Mouse (Mus musculus) layer of hippocampus, adult 2 months (tissue): ENCODE results near the gene Pitpnm3. TPM values are rescaled to one million over a fixed set of nuclear protein-coding genes. Genes with fewer than 3 reads are reported as not detected.

ENCODE experiments used
- DNase-seq, 2 experiments: peaks; one replicate each; pipeline ENCODE4 v3.0.0; 2022; ENCODE audit warnings: low spot score in 2 of 2
- H3K27ac ChIP-seq: fragments of 200-600 bp; 2 replicates; pipeline ENCODE4 v1.8.1; 2022
- H3K4me3 ChIP-seq: fragments of 200-600 bp; 2 replicates; pipeline ENCODE4 v1.8.1; 2022; ENCODE audit warnings: mild to moderate bottlenecking
- CTCF ChIP-seq: fragments of 200-600 bp; conservative IDR thresholded peaks from 2 replicates; pipeline ENCODE4 v1.8.1; 2022; ENCODE audit warnings: antibody characterized with exemption, mild to moderate bottlenecking, moderate library complexity
- total RNA-seq, 2 experiments: library from RNA; stranded (reverse); gene quantifications; 2 replicates each; pipeline ENCODE4 v1.2.3; 2021

The Pitpnm3 gene
- total RNA-seq, 2 experiments from 2014 or later = 29.3 to 30.0 TPM

DNA sequence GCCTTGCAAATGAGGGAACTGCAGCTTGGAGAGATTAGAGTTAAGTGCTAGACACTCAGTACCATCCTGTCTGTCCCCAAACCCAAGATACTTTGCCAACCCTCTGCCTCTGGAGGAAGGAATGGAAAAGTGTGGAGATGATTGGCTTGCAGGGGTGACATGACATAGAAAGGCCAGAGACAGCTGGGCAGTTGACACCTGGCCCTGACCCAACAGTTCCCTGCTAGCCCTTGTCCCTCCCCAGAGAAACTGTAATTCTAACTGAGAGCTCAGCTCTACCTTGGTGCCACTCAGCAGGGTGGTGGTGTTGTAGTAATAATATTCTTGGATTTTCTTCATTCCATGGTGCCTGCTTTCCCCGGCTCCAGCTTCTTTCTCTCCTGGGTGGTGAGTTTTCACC, 123.6 kb downstream of the Pitpnm3 start:
- DNase-seq = no peak
- TF ChIP-seq CTCF = no peak
- Histone ChIP-seq H3K4me3 (no peak overlapping the region), H3K27ac (peak overlapping the region; percentile 67; the same call in 1 of the 2 replicates)

DNA sequence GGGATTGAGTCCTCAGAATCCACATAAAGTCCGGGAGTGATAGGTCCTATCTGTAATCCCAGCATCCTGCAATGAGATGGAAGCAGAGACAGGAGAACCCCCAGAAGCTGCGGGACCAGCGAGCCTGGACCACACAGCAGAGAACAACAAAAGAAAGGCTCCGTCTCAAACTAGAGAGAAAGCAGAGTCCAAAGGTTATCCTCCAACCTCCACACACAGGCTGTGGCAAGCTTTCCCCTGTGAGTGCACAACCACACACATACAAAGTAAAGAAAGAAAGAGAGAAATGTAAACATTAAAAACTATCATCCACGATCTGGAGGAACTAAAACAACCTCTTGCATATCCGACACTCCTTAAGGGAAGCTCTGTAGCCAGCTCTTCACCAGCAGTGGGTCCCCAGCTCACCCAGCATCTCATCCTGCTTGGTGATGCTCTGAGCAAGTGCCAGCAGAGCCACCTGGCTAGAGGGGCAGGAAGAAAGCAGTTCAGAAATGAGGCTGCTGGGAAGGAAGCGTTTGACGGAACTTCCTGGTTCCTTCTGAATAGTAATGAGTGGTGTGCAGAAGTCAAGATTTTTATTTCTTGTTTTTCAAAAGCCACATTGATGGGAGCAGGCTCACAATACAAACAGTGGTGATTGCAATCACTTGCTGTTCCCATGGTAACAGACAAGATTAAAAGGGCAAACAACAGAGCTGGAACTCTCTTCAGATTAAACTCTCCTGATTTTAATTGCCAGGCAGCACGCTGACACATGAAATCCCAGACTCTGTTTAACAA, 124.4 kb downstream of the Pitpnm3 start:
- H3K27ac ChIP-seq = peak overlapping the region; percentile 67
- DNase-seq = no peak
- H3K4me3 ChIP-seq = no peak overlapping the region
- TF ChIP-seq CTCF = no peak

DNA sequence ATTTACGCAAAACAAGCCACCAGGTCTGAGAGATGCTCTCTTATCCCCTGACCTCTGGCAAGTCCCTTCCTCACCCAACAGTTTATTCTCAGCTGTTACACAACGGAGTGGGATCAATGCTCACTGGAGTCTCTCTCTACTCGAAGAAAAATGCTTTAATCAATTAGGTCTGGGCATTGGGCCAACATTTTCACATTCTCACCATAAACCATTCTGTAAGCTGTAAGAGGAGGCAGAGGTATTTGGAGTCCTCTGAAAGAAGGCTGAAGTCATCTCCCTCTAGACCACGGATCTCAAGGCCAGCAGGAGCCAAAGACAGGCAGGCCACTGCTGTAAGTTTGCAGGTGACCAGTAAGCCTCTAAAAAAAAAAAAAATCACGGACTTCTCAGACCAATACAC, 125.2 kb downstream of the Pitpnm3 start:
- DNase-seq = peak in 1 of 2 experiments; percentile 21
- H3K4me3 ChIP-seq = no peak overlapping the region
- no peak for TF ChIP-seq CTCF
- peak overlapping the region; percentile 67 for H3K27ac ChIP-seq

DNA sequence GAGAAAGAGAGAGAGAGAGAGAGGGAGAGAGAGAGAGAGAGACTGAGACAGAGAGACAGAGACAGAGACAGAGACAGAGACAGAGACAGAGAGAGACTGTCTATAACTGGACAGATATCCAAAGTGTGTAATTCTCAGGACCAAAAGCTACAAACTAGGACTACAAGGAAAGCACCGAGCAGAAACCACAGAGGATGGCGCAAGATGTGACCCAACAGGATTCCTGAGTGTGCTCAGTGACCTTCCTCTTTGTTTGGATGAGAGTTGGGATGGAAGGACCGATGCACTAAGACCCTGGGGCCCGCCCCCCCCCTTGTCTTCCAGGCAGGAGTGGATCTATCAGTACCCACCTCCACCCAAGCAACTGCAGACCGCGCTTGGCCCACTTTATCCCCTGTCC, 130.0 kb downstream of the Pitpnm3 start:
- no peak for DNase-seq
- no peak for TF ChIP-seq CTCF
- Histone ChIP-seq H3K27ac (no peak overlapping the region), H3K4me3 (no peak overlapping the region)

DNA sequence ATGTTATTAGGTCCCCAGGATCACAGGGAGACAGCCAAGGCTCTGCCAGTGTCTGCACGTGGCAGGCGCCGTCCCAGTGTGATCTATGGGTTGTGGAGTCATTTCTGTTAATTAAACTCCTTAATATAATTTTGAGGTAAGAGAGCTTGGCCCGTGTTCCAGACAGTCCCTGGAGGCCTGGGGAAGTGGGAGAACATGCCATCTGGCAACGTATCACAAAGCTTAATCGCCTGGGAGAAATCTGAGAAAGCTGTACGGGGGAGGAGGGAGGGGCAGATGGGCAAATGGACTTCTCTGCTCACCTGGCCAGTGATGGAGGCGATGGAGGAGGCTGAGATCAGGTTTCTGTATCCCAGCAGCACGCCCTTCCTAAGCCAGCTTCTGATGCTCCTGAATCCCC, 132.4 kb downstream of the Pitpnm3 start:
- no peak for TF ChIP-seq CTCF
- DNase-seq = no peak
- Histone ChIP-seq H3K27ac (no peak overlapping the region), H3K4me3 (no peak overlapping the region)

DNA sequence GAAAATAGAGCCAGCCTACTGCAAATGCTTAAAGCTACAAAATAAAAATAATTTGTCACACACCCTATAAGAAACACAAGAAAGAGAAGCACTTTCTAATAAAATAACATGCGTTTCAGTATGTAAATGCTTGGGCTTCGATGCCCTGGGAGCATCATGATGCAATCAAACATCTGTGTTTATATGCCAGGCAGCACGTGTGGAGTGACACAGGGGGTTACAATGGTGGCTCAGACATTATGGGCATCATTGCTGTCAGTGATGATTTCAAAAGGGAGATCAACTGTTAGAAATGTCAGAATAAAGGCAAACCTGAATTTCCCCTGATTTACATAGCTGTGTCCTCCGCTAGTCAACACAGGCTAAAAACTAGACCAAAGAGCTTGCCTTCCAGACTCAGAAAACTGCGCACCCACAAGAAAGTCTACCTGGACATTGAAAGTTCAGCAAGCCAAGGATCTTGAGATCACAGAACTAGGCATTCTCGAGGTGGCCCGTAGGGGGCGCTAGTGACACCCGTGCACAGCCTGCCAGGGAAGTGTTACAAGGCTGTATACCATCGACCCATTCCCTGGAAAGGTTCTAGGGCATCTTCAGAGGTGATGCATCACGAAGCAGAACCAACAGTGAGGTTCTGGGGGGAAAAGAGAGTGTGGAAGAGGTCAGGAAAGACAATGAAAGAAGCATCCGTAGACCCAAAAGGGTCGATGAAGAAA, 133.3 kb downstream of the Pitpnm3 start:
- H3K27ac ChIP-seq = no peak overlapping the region
- H3K4me3 ChIP-seq = no peak overlapping the region
- TF ChIP-seq CTCF = peak; percentile 86
- peak in 1 of 2 experiments; percentile 44 for DNase-seq

DNA sequence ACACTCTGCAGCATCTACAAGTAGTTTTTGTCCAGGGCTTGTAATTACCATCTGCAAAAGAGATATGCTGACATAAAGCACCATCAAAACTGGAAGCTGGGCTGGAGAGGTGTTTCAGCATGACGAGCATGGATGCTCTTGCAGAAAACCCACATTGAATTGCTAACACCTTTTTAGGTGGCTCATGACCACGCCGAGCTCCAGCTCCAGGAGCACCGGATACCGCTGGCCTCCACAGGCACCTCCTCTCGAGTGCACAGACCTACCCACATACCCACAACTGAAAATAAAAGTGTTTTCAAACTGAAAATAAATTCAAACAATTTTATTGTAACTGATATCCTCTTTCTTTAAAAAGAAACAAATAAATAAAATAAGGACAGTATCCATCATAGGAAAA, 135.4 kb downstream of the Pitpnm3 start:
- no peak for DNase-seq
- Histone ChIP-seq H3K27ac (no peak overlapping the region), H3K4me3 (no peak overlapping the region)
- no peak for TF ChIP-seq CTCF

Other genes starting within 250 kb of the Pitpnm3 start
- not detected for gene Aipl1, start 98.3 kb downstream of the Pitpnm3 start, total RNA-seq
- under 1 TPM; 0.90 to 0.93 TPM for gene Pimreg, start 93.7 kb downstream of the Pitpnm3 start, total RNA-seq
- gene Gm43951, start 71.1 kb upstream of the Pitpnm3 start, total RNA-seq = 10 to 100 TPM; 11.0 to 14.1 TPM
- gene 4933427D14Rik, start 71.7 kb upstream of the Pitpnm3 start, total RNA-seq = 10 to 100 TPM; 28.9 to 31.1 TPM
- gene Txndc17, start 71.8 kb upstream of the Pitpnm3 start, total RNA-seq = 10 to 100 TPM; 30.8 to 31.1 TPM
- 10 to 100 TPM; 14.5 to 14.6 TPM for gene Med31, start 79.8 kb upstream of the Pitpnm3 start, total RNA-seq
- 1 to 10 TPM; 6.6 to 7.5 TPM for gene Slc13a5, start 131.4 kb upstream of the Pitpnm3 start, total RNA-seq
- 1 to 10 TPM; 4.2 to 5.2 TPM for gene Xaf1, start 165.9 kb upstream of the Pitpnm3 start, total RNA-seq
- not detected for gene Fbxo39, start 178.7 kb upstream of the Pitpnm3 start, total RNA-seq
- 1 to 10 TPM; 2.0 to 3.3 TPM for gene Tekt1, start 226.7 kb upstream of the Pitpnm3 start, total RNA-seq